Mouse (Mus musculus) G1E (cell line): ENCODE results near the gene 4930469K13Rik. TPM values are rescaled to one million over a fixed set of nuclear protein-coding genes. Genes with fewer than 3 reads are reported as not detected.
A peak's percentile ranks its signal among the peaks of the same experiment; 100 is the strongest.

ENCODE experiments used
- ATAC-seq: 2 replicates; pipeline ENCODE4 v1.8.0; 2016; ENCODE audit warnings: mild to moderate bottlenecking; ENCODE audit not compliant: insufficient number of reproducible peaks, poor library complexity, low FRiP score, severe bottlenecking; ENCODE audit errors: extremely low read depth
- DNase-seq: peaks from one replicate; pipeline ENCODE4 v3.0.0; 2012; ENCODE audit warnings: low spot score
- H3K27me3 ChIP-seq: 2 replicates; pipeline ENCODE4 v1.6.1; 2012; ENCODE audit warnings: mild to moderate bottlenecking, low read length, inconsistent platforms; ENCODE audit not compliant: insufficient read depth
- H3K36me3 ChIP-seq: replicated peaks from 2 replicates; pipeline ENCODE3; 2012; ENCODE audit warnings: mild to moderate bottlenecking, inconsistent platforms
- H3K4me1 ChIP-seq: 2 replicates; pipeline ENCODE4 v1.6.1; 2012; ENCODE audit warnings: low read depth, low read length, inconsistent platforms, mixed read lengths; ENCODE audit not compliant: insufficient read depth
- H3K4me3 ChIP-seq: 2 replicates; pipeline ENCODE4 v1.5.1; 2012; ENCODE audit warnings: low read depth, mild to moderate bottlenecking, inconsistent platforms, low read length, moderate library complexity, mixed read lengths
- H3K9me3 ChIP-seq: replicated peaks from 2 replicates; pipeline ENCODE4 v1.6.1; 2012; ENCODE audit warnings: inconsistent platforms
- CTCF ChIP-seq: IDR thresholded peaks from 2 replicates; pipeline ENCODE4 v1.5.1; 2012; ENCODE audit warnings: low read depth, low read length, inconsistent platforms, mixed read lengths
- GATA1 ChIP-seq: IDR thresholded peaks from 2 replicates; pipeline ENCODE4 v1.6.1; 2012; ENCODE audit warnings: borderline replicate concordance, low read length, inconsistent platforms, mixed read lengths
- GATA2 ChIP-seq: IDR thresholded peaks from 2 replicates; pipeline ENCODE4 v1.6.1; 2012; ENCODE audit warnings: low read depth, low read length, inconsistent platforms, borderline replicate concordance
- POLR2AphosphoS5 ChIP-seq: IDR thresholded peaks from 2 replicates; pipeline ENCODE4 v1.6.1; 2012; ENCODE audit warnings: low read depth, low read length, inconsistent platforms; ENCODE audit not compliant: insufficient replicate concordance
- TAL1 ChIP-seq: conservative IDR thresholded peaks from 2 replicates; pipeline ENCODE4 v1.6.1; 2012; ENCODE audit warnings: low read depth, low read length, inconsistent platforms, mixed read lengths
- polyA plus RNA-seq: library from polyadenylated mRNA; stranded (reverse); fragments of >175 nt; gene quantifications from 2 replicates; pipeline ENCODE4 v1.2.3, GENCODE M21; 2012
- total RNA-seq, 2 experiments: library from RNA; stranded (forward) in 1 of 2; stranded (reverse) in 1 of 2; fragments of 200-1000 nt in 1 of 2; fragments of >200 nt in 1 of 2; fragmentation: Nextera tagmentation in 1 of 2; gene quantifications; 2 replicates each; pipeline ENCODE4 v1.2.3; 2014 to 2017

4930469K13Rik gene
- total and polyA plus RNA-seq, 3 experiments: not detected

- H3K4me3 ChIP-seq: peak overlapping the region; percentile 64; the same call in 1 of the 2 replicates
- peaks cover 13% of the 10 kb centered on the region for H3K9me3 ChIP-seq
- no peaks in the 10 kb centered on the region for H3K27me3 ChIP-seq
- ATAC-seq (peak; percentile 58), DNase-seq (peak; percentile 30)
- H3K4me1 ChIP-seq: peaks cover 45% of the 10 kb centered on the region
- H3K36me3 ChIP-seq: no peaks in the 10 kb centered on the region
- TF ChIP-seq CTCF (peak; percentile 32; the same call in 1 of the 2 replicates), TAL1 (no peak)
Measured at GRCm38 (mm10) chr11:34008702-34009101, 89.7 kb downstream of the 4930469K13Rik start.

- H3K4me1 ChIP-seq: peaks cover 45% of the 10 kb centered on the region
- H3K4me3 ChIP-seq: peak overlapping the region; percentile 64; the same call in 1 of the 2 replicates
- peaks cover 12% of the 10 kb centered on the region for H3K9me3 ChIP-seq
- no peaks in the 10 kb centered on the region for H3K36me3 ChIP-seq
- no peak for TF ChIP-seq CTCF
- TF ChIP-seq POLR2AphosphoS5: no peak
- TF ChIP-seq GATA1: no peak
- TF ChIP-seq GATA2: no peak
- TF ChIP-seq TAL1: no peak
- ATAC-seq (peak; percentile 69), DNase-seq (peak; percentile 29)
- no peaks in the 10 kb centered on the region for H3K27me3 ChIP-seq
Measured at GRCm38 (mm10) chr11:34008214-34008613, 90.1 kb downstream of the 4930469K13Rik start.

- no peak for TF ChIP-seq CTCF
Measured at GRCm38 (mm10) chr11:34007616-34008015, 90.7 kb downstream of the 4930469K13Rik start.

GRCm38 (mm10) chr11:34002593-34002965 lies 95.8 kb downstream of the 4930469K13Rik start:
- Histone ChIP-seq H3K4me1 (peaks cover 35% of the 10 kb centered on the region), H3K9me3 (peaks cover 11% of the 10 kb centered on the region)

More at GRCm38 (mm10) chr11:34007616-34008015, 90.7 kb downstream of the 4930469K13Rik start:
- ATAC-seq (no peak), DNase-seq (no peak)
- Histone ChIP-seq H3K36me3 (no peaks in the 10 kb centered on the region), H3K9me3 (peaks cover 11% of the 10 kb centered on the region), H3K4me3 (no peak overlapping the region), H3K4me1 (peaks cover 47% of the 10 kb centered on the region), H3K27me3 (no peaks in the 10 kb centered on the region)

GRCm38 (mm10) chr11:34001938-34002592 lies 96.3 kb downstream of the 4930469K13Rik start:
- Histone ChIP-seq H3K27me3 (peaks cover 4% of the 10 kb centered on the region; the same call in 1 of the 2 replicates), H3K4me3 (no peak overlapping the region), H3K4me1 (peaks cover 35% of the 10 kb centered on the region), H3K9me3 (peaks cover 11% of the 10 kb centered on the region), H3K36me3 (no peaks in the 10 kb centered on the region)
- ATAC-seq: 0 out of 2 replicates have a peak, but pooled peaks have one; percentile 3
- TF ChIP-seq TAL1: no peak
- TF ChIP-seq CTCF: peak; percentile 55
- peak; percentile 45 for DNase-seq

More at GRCm38 (mm10) chr11:34002593-34002965, 95.8 kb downstream of the 4930469K13Rik start:
- peaks cover 4% of the 10 kb centered on the region; the same call in 1 of the 2 replicates for H3K27me3 ChIP-seq
- DNase-seq: no peak
- no peak overlapping the region for H3K4me3 ChIP-seq
- H3K36me3 ChIP-seq: no peaks in the 10 kb centered on the region
- ATAC-seq: no peak
- TF ChIP-seq CTCF: no peak
- TF ChIP-seq POLR2AphosphoS5: no peak

- H3K4me3 ChIP-seq: no peak overlapping the region
- H3K27me3 ChIP-seq: peaks cover 16% of the 10 kb centered on the region
- ATAC-seq (peak; percentile 25; the same call in 1 of the 2 replicates), DNase-seq (no peak)
- no peaks in the 10 kb centered on the region for H3K36me3 ChIP-seq
- peaks cover 5% of the 10 kb centered on the region for H3K9me3 ChIP-seq
- peaks cover 24% of the 10 kb centered on the region for H3K4me1 ChIP-seq
- TF ChIP-seq POLR2AphosphoS5: no peak
- no peak for TF ChIP-seq GATA2
- TF ChIP-seq TAL1: no peak
Measured at GRCm38 (mm10) chr11:34000416-34000815, 97.9 kb downstream of the 4930469K13Rik start.

- H3K27me3 ChIP-seq: peaks cover 35% of the 10 kb centered on the region
- TF ChIP-seq POLR2AphosphoS5 (no peak), GATA1 (no peak), GATA2 (no peak), TAL1 (no peak), CTCF (no peak)
- ATAC-seq (no peak), DNase-seq (no peak)
- H3K36me3 ChIP-seq: no peaks in the 10 kb centered on the region
- H3K4me1 ChIP-seq: peaks cover 22% of the 10 kb centered on the region
- peaks cover 10% of the 10 kb centered on the region for H3K9me3 ChIP-seq
- no peak overlapping the region for H3K4me3 ChIP-seq
Measured at GRCm38 (mm10) chr11:33998244-33998643, 100.1 kb downstream of the 4930469K13Rik start.
